Mouse (Mus musculus) frontal cortex, postnatal 36 days (tissue): ENCODE results near the gene Sh3rf1.
A peak's percentile ranks its signal among the peaks of the same experiment; 100 is the strongest.

ENCODE experiments used
- DNase-seq, 2 experiments: peaks; one replicate each; pipeline ENCODE4 v3.0.0; 2022; ENCODE audit warnings: low spot score in 2 of 2

Sh3rf1 gene

GRCm38 (mm10) chr8:61223283-61223682 is 389 bp upstream of the Sh3rf1 start:
- no peak for DNase-seq

- DNase-seq = peak; percentile 51 to 53
Measured at GRCm38 (mm10) chr8:61224380-61225092, 864 bp downstream of the Sh3rf1 start.

- DNase-seq = no peak
Measured at GRCm38 (mm10) chr8:61225581-61226395, 2.1 kb downstream of the Sh3rf1 start.

GRCm38 (mm10) chr8:61226632-61227031 is 3.0 kb downstream of the Sh3rf1 start:
- DNase-seq = no peak

GRCm38 (mm10) chr8:61228678-61229077 is 5.0 kb downstream of the Sh3rf1 start:
- no peak for DNase-seq

- no peak for DNase-seq
Measured at GRCm38 (mm10) chr8:61229511-61230195, 6.0 kb downstream of the Sh3rf1 start.

- DNase-seq = no peak
Measured at GRCm38 (mm10) chr8:61230881-61231755, 7.4 kb downstream of the Sh3rf1 start.

- no peak for DNase-seq
Measured at GRCm38 (mm10) chr8:61235499-61235898, 11.8 kb downstream of the Sh3rf1 start.

GRCm38 (mm10) chr8:61236506-61237268 is 13.0 kb downstream of the Sh3rf1 start:
- peak; percentile 26 to 47 for DNase-seq

GRCm38 (mm10) chr8:61239576-61239975 is 15.9 kb downstream of the Sh3rf1 start:
- DNase-seq = no peak

GRCm38 (mm10) chr8:61241229-61241628 is 17.6 kb downstream of the Sh3rf1 start:
- no peak for DNase-seq

GRCm38 (mm10) chr8:61242896-61243295 is 19.2 kb downstream of the Sh3rf1 start:
- DNase-seq = no peak

GRCm38 (mm10) chr8:61243491-61243890 is 19.8 kb downstream of the Sh3rf1 start:
- no peak for DNase-seq

GRCm38 (mm10) chr8:61244157-61244556 is 20.5 kb downstream of the Sh3rf1 start:
- no peak for DNase-seq

- no peak for DNase-seq
Measured at GRCm38 (mm10) chr8:61247270-61248025, 23.8 kb downstream of the Sh3rf1 start.

GRCm38 (mm10) chr8:61249511-61249910 is 25.8 kb downstream of the Sh3rf1 start:
- peak in 1 of 2 experiments; percentile 45 for DNase-seq

- no peak for DNase-seq
Measured at GRCm38 (mm10) chr8:61254196-61254595, 30.5 kb downstream of the Sh3rf1 start.

- peak; percentile 70 to 74 for DNase-seq
Measured at GRCm38 (mm10) chr8:61258828-61259227, 35.2 kb downstream of the Sh3rf1 start.

GRCm38 (mm10) chr8:61259526-61259925 is 35.9 kb downstream of the Sh3rf1 start:
- peak; percentile 57 to 78 for DNase-seq

- DNase-seq = no peak
Measured at GRCm38 (mm10) chr8:61260530-61260929, 36.9 kb downstream of the Sh3rf1 start.
